Mouse (Mus musculus): Measurements from ENCODE around the gene H2-T3. TPM values are rescaled to one million over a fixed set of nuclear protein-coding genes. Genes with fewer than 3 reads are reported as not detected.
A peak's percentile ranks its signal among the peaks of the same experiment; 100 is the strongest.
"Not testable (repeated sequence)": the region's sequence is repeated elsewhere in the genome, so short reads cannot be mapped to it uniquely, and the experiment has no call there.

The H2-T3 gene
- 0.05 TPM in 1 of 2 replicates, not detected in the other for polyA plus RNA-seq (2012; rRNA removed)

DNA sequence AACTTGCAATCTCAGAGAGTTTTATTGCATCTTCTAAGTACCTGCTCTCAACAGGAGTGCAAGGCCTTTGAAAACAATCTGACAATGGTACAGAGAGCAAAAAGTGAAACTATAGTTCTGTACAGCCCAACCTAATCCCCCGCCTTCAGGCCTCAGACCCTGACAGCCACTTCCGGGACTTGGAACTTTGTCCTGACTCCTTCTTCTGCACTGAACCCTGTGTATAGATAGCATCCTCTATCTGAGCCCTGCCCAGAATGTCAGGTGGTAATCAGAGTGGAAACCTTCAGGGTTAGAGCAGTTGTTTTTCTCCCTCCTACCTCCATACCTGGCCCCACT is at the start of gene H2-T3:
TSS of gene H2-T3 (minus strand) at position 119 of the 339 bp plus-strand sequence.
- no peak for DNase-seq
- Histone ChIP-seq H3K4me1 (ENCODE audit: control insufficient read depth, insufficient read depth, low read length) (no peaks in the 10 kb centered on the region), H3K4me3 (replicated peaks; ENCODE audit: extremely low read depth, low read depth, low read length) (no peak within 1 kb of the TSS)
- TF ChIP-seq POLR2A (IDR thresholded peaks at IDR 0.05; ENCODE audit: borderline replicate concordance, extremely low read depth, low read depth, low read length) (no peak), CTCF (IDR thresholded peaks at IDR 0.05; ENCODE audit: insufficient read depth, low read length) (no peak)
- 73% methylated on average over 2 of the region's 2 CpGs for WGBS

DNA sequence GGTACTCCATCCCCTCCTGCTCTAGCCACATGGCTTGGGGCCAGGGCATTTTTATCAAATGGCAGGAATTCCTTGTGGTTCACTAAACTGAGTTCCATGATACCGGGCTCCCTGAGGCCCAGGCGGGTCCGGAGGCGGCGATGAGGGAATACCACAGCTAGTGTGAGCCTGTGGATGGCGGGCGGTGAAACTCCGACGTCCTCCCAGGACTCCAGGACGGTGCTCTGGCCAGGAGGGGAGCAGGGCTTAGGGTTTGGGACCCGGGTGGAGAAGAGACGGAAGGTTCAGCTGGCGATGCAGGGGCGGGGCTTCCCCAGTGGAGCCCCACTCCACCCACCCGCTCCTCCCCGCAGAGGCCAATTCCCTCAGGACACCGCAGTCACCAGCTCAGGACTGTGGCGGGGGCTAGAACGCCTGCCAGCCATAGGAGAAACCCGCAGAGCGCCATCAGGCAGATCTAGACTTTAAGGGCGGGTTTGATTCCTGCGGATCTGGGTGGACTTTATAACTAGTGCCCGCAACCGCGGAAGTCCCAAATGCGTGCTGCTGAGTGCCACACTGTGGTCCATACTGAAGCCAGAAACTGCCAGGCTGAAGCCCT is 47.3 kb upstream of the H2-T3 start:
- Histone ChIP-seq H3K4me3 (replicated peaks; ENCODE audit: extremely low read depth, low read depth, low read length) (peak overlapping the region; percentile 32), H3K4me1 (ENCODE audit: control insufficient read depth, insufficient read depth, low read length) (no peaks in the 10 kb centered on the region)
- 5% methylated on average over 27 of the region's 27 CpGs for WGBS
- TF ChIP-seq POLR2A (IDR thresholded peaks at IDR 0.05; ENCODE audit: borderline replicate concordance, extremely low read depth, low read depth, low read length) (no peak), CTCF (IDR thresholded peaks at IDR 0.05; ENCODE audit: insufficient read depth, low read length) (no peak)
- DNase-seq: no peak

DNA sequence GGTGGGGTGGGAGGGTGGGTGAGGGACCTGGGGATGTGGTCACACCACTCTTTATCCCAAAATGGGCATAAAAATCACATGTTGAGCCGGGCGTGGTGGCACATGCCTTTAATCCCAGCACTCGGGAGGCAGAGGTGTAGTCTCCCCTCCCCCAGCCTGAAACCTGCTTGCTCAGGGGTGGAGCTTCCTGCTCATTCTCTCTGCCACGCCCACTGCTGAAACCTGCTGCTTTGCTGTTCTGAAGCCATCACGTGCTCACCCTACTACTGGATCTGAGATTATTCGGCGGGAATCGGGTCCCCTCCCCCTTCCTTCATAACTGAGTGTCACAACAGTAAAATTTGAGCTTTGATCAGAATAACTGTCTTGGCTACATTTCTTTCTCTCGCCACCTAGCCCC is 45.2 kb upstream of the H2-T3 start:
- DNase-seq; H3K4me1 ChIP-seq (ENCODE audit: control insufficient read depth, insufficient read depth, low read length); H3K4me3 ChIP-seq (replicated peaks; ENCODE audit: extremely low read depth, low read depth, low read length): not testable (repeated sequence)
- 17% methylated on average over 8 of the region's 9 CpGs for WGBS

DNA sequence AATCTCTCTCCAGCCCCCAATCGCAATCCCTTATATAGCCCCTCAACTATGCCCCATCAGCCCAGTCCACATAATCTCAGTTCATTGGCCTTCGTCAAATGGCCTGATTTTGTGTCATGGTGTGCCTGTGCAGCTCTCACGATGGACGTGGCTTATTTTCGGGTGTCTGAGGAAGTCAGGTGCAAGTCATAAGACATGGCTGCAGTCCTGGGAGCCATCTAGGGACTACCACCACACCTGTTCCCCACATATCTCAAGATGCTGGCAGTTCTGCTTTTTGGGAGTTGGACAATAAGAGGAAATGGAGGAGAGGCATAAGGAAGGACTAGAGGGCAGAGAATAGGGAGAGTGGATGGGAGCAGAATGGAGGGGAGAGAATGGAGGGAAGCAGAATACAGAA is 43.5 kb upstream of the H2-T3 start:
- WGBS: 70% methylated on average over 5 of the region's 5 CpGs
- H3K4me3 ChIP-seq (replicated peaks; ENCODE audit: extremely low read depth, low read depth, low read length): no peak overlapping the region
- no peak for DNase-seq
- H3K4me1 ChIP-seq (ENCODE audit: control insufficient read depth, insufficient read depth, low read length): no peaks in the 10 kb centered on the region
- TF ChIP-seq CTCF (IDR thresholded peaks at IDR 0.05; ENCODE audit: insufficient read depth, low read length) (no peak), POLR2A (IDR thresholded peaks at IDR 0.05; ENCODE audit: borderline replicate concordance, extremely low read depth, low read depth, low read length) (no peak)

DNA sequence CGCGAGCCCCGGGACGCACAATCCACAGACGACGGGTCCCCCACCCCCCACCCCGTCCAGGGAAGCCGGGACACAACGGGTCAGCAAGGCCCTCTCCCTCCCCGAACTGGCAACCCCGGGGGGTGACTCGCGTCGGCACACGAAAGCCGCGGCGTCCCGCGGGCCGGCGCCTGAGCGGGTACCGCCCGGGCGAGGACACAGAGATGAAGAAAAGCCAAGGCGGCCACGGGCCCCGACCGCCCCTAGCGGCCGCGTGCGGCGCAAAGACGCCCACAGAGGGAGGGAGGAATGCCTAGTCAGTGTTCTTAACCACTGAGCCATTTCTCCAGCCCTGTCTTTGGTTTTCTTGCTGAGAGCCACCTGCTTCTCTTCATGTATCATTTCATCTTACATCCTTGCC is 41.2 kb upstream of the H2-T3 start:
- Histone ChIP-seq H3K4me3 (replicated peaks; ENCODE audit: extremely low read depth, low read depth, low read length) (no peak overlapping the region), H3K4me1 (ENCODE audit: control insufficient read depth, insufficient read depth, low read length) (no peaks in the 10 kb centered on the region)
- 5% methylated on average over 36 of the region's 36 CpGs for WGBS
- TF ChIP-seq CTCF (IDR thresholded peaks at IDR 0.05; ENCODE audit: insufficient read depth, low read length) (peak; percentile 54), POLR2A (IDR thresholded peaks at IDR 0.05; ENCODE audit: borderline replicate concordance, extremely low read depth, low read depth, low read length) (no peak)
- DNase-seq: peak; percentile 59

DNA sequence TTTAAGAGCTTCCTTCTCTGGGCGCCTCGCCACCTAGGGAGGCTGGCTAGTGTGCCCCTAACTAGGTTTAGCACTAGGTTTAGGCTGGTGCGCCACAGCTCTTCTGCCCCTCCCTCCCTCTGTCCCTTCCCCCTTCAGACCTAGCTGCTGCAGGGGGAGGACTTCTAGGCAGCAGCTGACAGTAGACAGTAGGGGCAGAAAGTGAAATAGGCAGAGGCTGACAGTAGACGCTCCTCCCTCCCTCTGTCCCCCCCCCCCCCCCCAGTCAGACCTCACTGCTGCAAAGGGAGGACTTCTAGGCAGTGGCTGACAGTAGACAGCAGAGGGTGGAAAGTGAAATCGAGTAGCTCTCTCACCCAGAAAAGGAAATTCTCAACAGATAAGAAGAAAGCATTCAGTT is 39.0 kb upstream of the H2-T3 start:
- Histone ChIP-seq H3K4me3 (replicated peaks; ENCODE audit: extremely low read depth, low read depth, low read length) (no peak overlapping the region), H3K4me1 (ENCODE audit: control insufficient read depth, insufficient read depth, low read length) (no peaks in the 10 kb centered on the region)
- DNase-seq: no peak
- WGBS: 7% methylated on average over 5 of the region's 5 CpGs
- TF ChIP-seq CTCF (IDR thresholded peaks at IDR 0.05; ENCODE audit: insufficient read depth, low read length): no peak
- TF ChIP-seq POLR2A (IDR thresholded peaks at IDR 0.05; ENCODE audit: borderline replicate concordance, extremely low read depth, low read depth, low read length): no peak

DNA sequence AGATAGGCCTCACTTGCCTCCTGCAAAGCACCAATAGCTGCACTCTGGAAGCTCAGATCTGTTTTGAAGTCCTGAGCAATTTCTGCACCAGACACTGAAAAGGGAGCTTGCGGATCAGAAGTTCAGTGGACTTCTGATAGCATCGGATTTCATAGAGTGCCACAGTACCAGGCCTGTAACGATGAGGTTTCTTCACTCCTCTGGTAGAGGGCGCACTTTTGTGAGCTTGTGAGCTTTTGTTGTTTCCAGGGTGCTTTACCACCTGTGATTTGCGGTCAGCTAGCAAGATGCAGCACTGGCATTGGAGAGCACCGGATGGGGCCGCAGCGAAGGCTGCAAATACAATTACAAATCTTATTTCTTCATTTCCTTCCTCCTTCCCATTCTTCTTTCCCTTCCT is 36.8 kb upstream of the H2-T3 start:
- Histone ChIP-seq H3K4me3 (replicated peaks; ENCODE audit: extremely low read depth, low read depth, low read length) (no peak overlapping the region), H3K4me1 (ENCODE audit: control insufficient read depth, insufficient read depth, low read length) (no peaks in the 10 kb centered on the region)
- TF ChIP-seq CTCF (IDR thresholded peaks at IDR 0.05; ENCODE audit: insufficient read depth, low read length): 0 out of 2 replicates have a peak, but pooled peaks have one; percentile 15
- TF ChIP-seq POLR2A (IDR thresholded peaks at IDR 0.05; ENCODE audit: borderline replicate concordance, extremely low read depth, low read depth, low read length): no peak
- DNase-seq: no peak
- WGBS: 11% methylated on average over 8 of the region's 8 CpGs

DNA sequence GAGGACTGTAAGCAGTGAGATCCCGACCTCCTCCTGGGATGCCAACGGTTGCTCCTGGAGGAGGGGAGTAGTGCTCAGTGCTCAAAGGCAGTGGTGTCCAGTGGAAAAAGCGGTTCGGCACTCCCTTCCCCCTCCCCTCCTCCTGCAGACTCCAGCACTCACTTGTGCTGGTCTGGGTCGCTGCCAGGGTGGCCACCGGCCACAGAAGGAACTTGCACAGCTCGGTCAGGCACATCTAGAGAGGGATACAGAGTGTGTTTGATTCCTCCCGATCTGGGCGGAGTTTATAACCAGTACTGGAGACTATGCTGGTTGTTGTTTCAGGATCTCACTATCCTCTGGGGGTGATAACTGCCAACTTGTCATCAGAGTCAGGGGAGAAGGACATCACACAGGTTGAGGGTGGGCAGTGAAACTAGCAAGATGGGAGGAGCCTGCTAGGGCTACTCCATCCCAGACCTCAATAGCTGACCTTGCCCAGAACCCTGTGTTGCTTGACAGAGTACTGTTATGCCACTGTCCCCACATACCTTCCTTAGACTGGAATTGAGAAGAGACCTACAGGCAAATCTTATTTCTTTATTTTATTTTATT is 35.2 kb upstream of the H2-T3 start:
- DNase-seq: no peak
- 10% methylated on average over 9 of the region's 9 CpGs for WGBS

DNA sequence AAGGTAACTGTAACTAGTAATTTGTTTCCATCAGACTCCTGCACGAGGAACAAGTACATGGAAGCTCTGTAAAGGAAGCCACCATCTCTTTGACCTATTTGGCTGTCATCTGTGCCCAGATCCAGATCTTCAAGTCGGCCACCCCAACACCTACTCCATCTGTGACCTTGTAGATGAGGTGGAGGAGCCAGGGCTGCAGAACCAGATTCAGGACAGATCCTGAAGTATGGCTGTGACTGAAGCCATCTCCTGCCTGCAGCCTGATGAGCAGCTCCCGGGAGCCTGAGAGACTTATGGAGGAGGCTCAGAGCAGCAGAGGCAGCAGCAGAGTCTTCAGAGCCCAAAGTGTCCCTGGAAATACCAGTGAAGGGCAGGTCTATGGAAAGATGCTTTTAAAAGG is 34.4 kb upstream of the H2-T3 start:
- no peaks in the 10 kb centered on the region for H3K4me1 ChIP-seq (ENCODE audit: control insufficient read depth, insufficient read depth, low read length)
- DNase-seq: no peak
- WGBS: 40% methylated on average over 3 of the region's 3 CpGs

More for the DNA sequence above, 35.2 kb upstream of the H2-T3 start:
- TF ChIP-seq CTCF (IDR thresholded peaks at IDR 0.05; ENCODE audit: insufficient read depth, low read length): no peak
- TF ChIP-seq POLR2A (IDR thresholded peaks at IDR 0.05; ENCODE audit: borderline replicate concordance, extremely low read depth, low read depth, low read length): no peak
- no peak overlapping the region for H3K4me3 ChIP-seq (replicated peaks; ENCODE audit: extremely low read depth, low read depth, low read length)
- H3K4me1 ChIP-seq (ENCODE audit: control insufficient read depth, insufficient read depth, low read length): no peaks in the 10 kb centered on the region

DNA sequence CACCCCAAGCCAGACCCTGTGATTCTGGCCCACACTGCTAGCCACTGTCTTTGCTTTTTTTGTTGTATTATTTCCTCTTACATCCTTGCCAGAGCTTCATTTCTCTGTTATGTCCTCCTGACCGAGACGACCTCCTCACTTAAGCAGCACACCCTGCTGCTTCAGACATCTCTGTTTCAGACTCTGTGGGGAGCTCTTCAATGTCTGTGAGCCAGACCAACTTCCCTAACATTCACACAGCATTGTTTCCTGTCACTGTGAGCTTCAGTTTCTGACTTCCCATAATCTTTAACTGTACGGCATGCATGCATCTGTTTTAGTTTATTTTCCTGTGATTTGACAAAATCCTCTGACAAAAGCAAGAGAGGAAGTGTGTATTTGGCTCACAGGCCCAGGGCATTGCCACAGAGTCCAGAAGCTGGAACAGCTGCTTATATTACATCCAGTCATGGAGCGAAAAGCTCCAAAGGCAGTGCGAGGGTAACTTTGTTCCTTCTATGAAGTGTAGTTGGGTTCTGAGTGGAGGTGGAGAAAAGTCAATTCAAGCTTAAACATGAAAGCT is 28.6 kb upstream of the H2-T3 start:
- H3K4me1 ChIP-seq (ENCODE audit: control insufficient read depth, insufficient read depth, low read length): no peaks in the 10 kb centered on the region
- WGBS: 50% methylated on average over 5 of the region's 5 CpGs
- no peak overlapping the region for H3K4me3 ChIP-seq (replicated peaks; ENCODE audit: extremely low read depth, low read depth, low read length)
- TF ChIP-seq CTCF (IDR thresholded peaks at IDR 0.05; ENCODE audit: insufficient read depth, low read length) (no peak), POLR2A (IDR thresholded peaks at IDR 0.05; ENCODE audit: borderline replicate concordance, extremely low read depth, low read depth, low read length) (no peak)
- DNase-seq: no peak

More for the DNA sequence above, 34.4 kb upstream of the H2-T3 start:
- no peak overlapping the region for H3K4me3 ChIP-seq (replicated peaks; ENCODE audit: extremely low read depth, low read depth, low read length)
- no peak for TF ChIP-seq POLR2A (IDR thresholded peaks at IDR 0.05; ENCODE audit: borderline replicate concordance, extremely low read depth, low read depth, low read length)
- TF ChIP-seq CTCF (IDR thresholded peaks at IDR 0.05; ENCODE audit: insufficient read depth, low read length): no peak
